Mouse (Mus musculus): ENCODE results near the gene Gm49486.
A peak's percentile ranks its signal among the peaks of the same experiment; 100 is the strongest.

Gm49486 gene

GRCm38 (mm10) chr15:79270317-79271123 lies 41.3 kb downstream of the Gm49486 start:
- DNase-seq (ENCODE audit: inconsistent ontology term) = peak; percentile 84

- peak; percentile 52 for DNase-seq (ENCODE audit: inconsistent ontology term)
Observed at GRCm38 (mm10) chr15:79271124-79271746, 42.0 kb downstream of the Gm49486 start.

- DNase-seq (ENCODE audit: inconsistent ontology term) = no peak
Observed at GRCm38 (mm10) chr15:79273020-79273419, 43.8 kb downstream of the Gm49486 start.

GRCm38 (mm10) chr15:79277728-79278127 lies 48.5 kb downstream of the Gm49486 start:
- DNase-seq (ENCODE audit: inconsistent ontology term) = no peak

- DNase-seq (ENCODE audit: inconsistent ontology term) = no peak
Observed at GRCm38 (mm10) chr15:79280209-79280608, 51.0 kb downstream of the Gm49486 start.

- DNase-seq (ENCODE audit: inconsistent ontology term) = peak; percentile 14
Observed at GRCm38 (mm10) chr15:79280850-79281249, 51.7 kb downstream of the Gm49486 start.

GRCm38 (mm10) chr15:79281389-79281788 lies 52.2 kb downstream of the Gm49486 start:
- no peak for DNase-seq (ENCODE audit: inconsistent ontology term)

GRCm38 (mm10) chr15:79282434-79282833 lies 53.2 kb downstream of the Gm49486 start:
- no peak for DNase-seq (ENCODE audit: inconsistent ontology term)

- DNase-seq (ENCODE audit: inconsistent ontology term) = no peak
Observed at GRCm38 (mm10) chr15:79283371-79283770, 54.2 kb downstream of the Gm49486 start.

GRCm38 (mm10) chr15:79285399-79285798 lies 56.2 kb downstream of the Gm49486 start, which contains the start of gene Baiap2l2:
TSS of gene Baiap2l2 (minus strand) at chr15:79285537.
- DNase-seq (ENCODE audit: inconsistent ontology term) = no peak

- DNase-seq (ENCODE audit: inconsistent ontology term) = no peak
Observed at GRCm38 (mm10) chr15:79286141-79286540, 57.0 kb downstream of the Gm49486 start.

- DNase-seq (ENCODE audit: inconsistent ontology term) = no peak
Observed at GRCm38 (mm10) chr15:79287091-79287490, 57.9 kb downstream of the Gm49486 start.

- DNase-seq (ENCODE audit: inconsistent ontology term) = no peak
Observed at GRCm38 (mm10) chr15:79288387-79288786, 59.2 kb downstream of the Gm49486 start.

- DNase-seq (ENCODE audit: inconsistent ontology term) = no peak
Observed at GRCm38 (mm10) chr15:79289441-79289840, 60.2 kb downstream of the Gm49486 start.

GRCm38 (mm10) chr15:79290340-79290739 lies 61.1 kb downstream of the Gm49486 start:
- DNase-seq (ENCODE audit: inconsistent ontology term) = no peak

GRCm38 (mm10) chr15:79292779-79293178 lies 63.6 kb downstream of the Gm49486 start:
- no peak for DNase-seq (ENCODE audit: inconsistent ontology term)

- DNase-seq (ENCODE audit: inconsistent ontology term) = no peak
Observed at GRCm38 (mm10) chr15:79298553-79298952, 69.4 kb downstream of the Gm49486 start.

GRCm38 (mm10) chr15:79299563-79300155 lies 70.5 kb downstream of the Gm49486 start:
- peak; percentile 40 for DNase-seq (ENCODE audit: inconsistent ontology term)

- no peak for DNase-seq (ENCODE audit: inconsistent ontology term)
Observed at GRCm38 (mm10) chr15:79303725-79304124, 74.5 kb downstream of the Gm49486 start.

GRCm38 (mm10) chr15:79304832-79305231 lies 75.6 kb downstream of the Gm49486 start:
- no peak for DNase-seq (ENCODE audit: inconsistent ontology term)

- no peak for DNase-seq (ENCODE audit: inconsistent ontology term)
Observed at GRCm38 (mm10) chr15:79306043-79306637, 76.9 kb downstream of the Gm49486 start.

Data from Muller cell, postnatal 12 days (primary cell).